Comparison of ENCODE assay signal across 19 mouse cellular contexts in the genomic region with DNA sequence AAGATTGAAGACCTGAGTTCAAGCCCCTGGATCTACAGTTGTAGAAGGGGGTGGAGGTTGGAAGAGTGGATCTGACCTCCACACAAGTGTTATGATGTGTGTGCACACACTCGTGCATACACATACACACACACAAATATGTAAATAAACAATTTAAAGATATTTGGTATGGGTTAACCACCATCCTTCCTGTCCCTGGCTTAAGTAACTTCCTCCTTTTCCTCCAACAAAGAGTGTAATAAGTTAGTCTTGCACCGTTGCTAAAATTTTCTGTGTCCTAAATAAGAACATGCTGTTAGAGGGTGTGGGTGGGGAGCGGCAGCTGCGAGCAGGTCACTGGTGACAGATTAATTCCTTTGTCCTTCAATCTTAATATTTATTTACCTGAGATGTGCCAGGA. TPM values are rescaled to one million over a fixed set of nuclear protein-coding genes. Genes with fewer than 3 reads are reported as not detected.
"Had no signal": no experiment of that assay in that cellular context is flagged by ENCODE, and none has a peak within 500 bp of the region (broad histone marks: within the 10 kb centered on the region; RNA-seq: fewer than 3 reads in every experiment).

No protein-coding gene starts in this region.

- H3K36me3 ChIP-seq: limb, embryonic 12.5 days; stomach, embryonic 15.5 days had no signal

- H3K9me3 ChIP-seq: limb, embryonic 12.5 days; megakaryocyte, embryonic 14.5 days; stomach, embryonic 15.5 days had no signal

- DNase-seq: kidney, adult 11 months; kidney, adult 9 months; kidney, postnatal 36 days; layer of hippocampus, adult 9-11 months; layer of hippocampus, postnatal 36 days; lung, adult 2 months; lung, postnatal 36 days; right cerebral cortex, postnatal 4 days; spleen, adult 18-20 months had no signal

- H3K9ac ChIP-seq: limb, embryonic 12.5 days; liver, embryonic 14.5 days; stomach, embryonic 15.5 days had no signal

- H3K4me1 ChIP-seq: limb, embryonic 12.5 days; stomach, embryonic 15.5 days had no signal

- H3K27me3 ChIP-seq: limb, embryonic 12.5 days; megakaryocyte, embryonic 14.5 days; stomach, embryonic 15.5 days had no signal

- H3K4me3 ChIP-seq: limb, embryonic 12.5 days; megakaryocyte, embryonic 14.5 days; stomach, embryonic 15.5 days had no signal

- H3K4me2 ChIP-seq: limb, embryonic 12.5 days; midbrain, embryonic 11.5 days; stomach, embryonic 15.5 days had no signal

- ATAC-seq: lung, postnatal 0 days; midbrain, embryonic 16.5 days had no signal

- H3K27ac ChIP-seq: kidney, postnatal 0 days; limb, embryonic 12.5 days; liver, embryonic 14.5 days; stomach, embryonic 15.5 days had no signal

RNA-seq across cellular contexts. Expression of a gene that starts 50.4 kb away (rescaled TPM):
- total RNA-seq: liver, adult 2 months had no signal
- polyA plus RNA-seq: intestine, embryonic 14.5 days had no signal
